Mouse (Mus musculus): ENCODE measurements at regions not wholly inside any gene's neighbourhood (a gene's known extent, or its start where the extent isn't known, plus 50 kb on each side); places are given as distances from the start of the nearest gene placed in this dataset.

DNA sequence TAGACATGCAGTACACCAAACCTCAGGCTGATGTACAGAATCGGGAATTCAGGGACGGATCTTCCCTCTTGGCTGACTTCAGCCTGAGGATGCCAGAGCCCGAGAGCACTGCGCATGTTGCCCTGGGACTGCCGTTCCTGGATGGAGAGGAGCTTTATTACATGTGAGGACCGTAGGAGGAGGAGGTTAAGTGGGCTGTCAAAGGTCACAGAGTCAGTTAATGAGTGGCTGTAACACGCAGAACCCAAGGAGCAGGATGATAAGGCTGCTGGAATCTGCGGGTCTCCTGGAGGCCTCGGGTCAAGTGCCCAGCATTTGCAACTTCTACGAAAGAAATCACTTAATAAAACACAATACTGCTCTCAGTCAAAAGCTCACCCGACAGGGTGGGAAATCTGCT, 197.3 kb downstream of the Fam169b start:
- TF ChIP-seq HCFC1 (IDR thresholded peaks at IDR 0.05; ENCODE audit: borderline replicate concordance, insufficient read depth, low read length) (no peak), MAFK (IDR thresholded peaks at IDR 0.05; ENCODE audit: insufficient read depth, low read depth, low read length) (no peak)

Data from ES-E14 (cell line).